Mouse (Mus musculus) hindbrain, embryonic 11.5 days (tissue): ENCODE measurements around the gene Zbtb42. TPM values are rescaled to one million over a fixed set of nuclear protein-coding genes. Genes with fewer than 3 reads are reported as not detected.
A peak's percentile ranks its signal among the peaks of the same experiment; 100 is the strongest.

Source experiments
- ATAC-seq: fragments of 200-750 bp; cut with Nextera tagmentation; 2 replicates; pipeline ENCODE4 v1.8.0; 2017; ENCODE audit warnings: mild to moderate bottlenecking, moderate TSS enrichment, moderate library complexity; ENCODE audit not compliant: low FRiP score
- DNase-seq: peaks from one replicate; pipeline ENCODE4 v3.0.0-alpha.2; 2015; ENCODE audit warnings: low spot score
- H3K27ac ChIP-seq: fragments of 300-500 bp; sonication (generic); 2 replicates; pipeline ENCODE4 v1.5.1; 2014; ENCODE audit warnings: mild to moderate bottlenecking, low read depth, low read length
- H3K27me3 ChIP-seq: fragments of 300-500 bp; sonication (generic); 2 replicates; pipeline ENCODE4 v1.6.1; 2014; ENCODE audit warnings: mild to moderate bottlenecking, low read length, moderate library complexity, mixed read lengths; ENCODE audit not compliant: control insufficient read depth, insufficient read depth
- H3K36me3 ChIP-seq: fragments of 300-500 bp; sonication (generic); 2 replicates; pipeline ENCODE4 v1.6.1; 2014; ENCODE audit warnings: mild to moderate bottlenecking, low read length, moderate library complexity, mixed read lengths; ENCODE audit not compliant: control insufficient read depth, insufficient read depth
- H3K4me1 ChIP-seq: fragments of 300-500 bp; sonication (generic); replicated peaks from 2 replicates; pipeline ENCODE4 v1.6.1; 2014; ENCODE audit warnings: low read length, mixed read lengths; ENCODE audit not compliant: control insufficient read depth, insufficient read depth
- H3K4me2 ChIP-seq: fragments of 300-500 bp; sonication (generic); replicated peaks from 2 replicates; pipeline ENCODE4 v1.6.1; 2014; ENCODE audit warnings: mild to moderate bottlenecking, low read depth, low read length
- H3K4me3 ChIP-seq: fragments of 300-500 bp; sonication (generic); 2 replicates; pipeline ENCODE4 v1.5.1; 2014; ENCODE audit warnings: low read depth, low read length
- H3K9ac ChIP-seq: fragments of 300-500 bp; sonication (generic); 2 replicates; pipeline ENCODE4 v1.6.1; 2014; ENCODE audit warnings: low read depth, low read length
- H3K9me3 ChIP-seq: fragments of 300-500 bp; sonication (generic); 2 replicates; pipeline ENCODE4 v1.6.1; 2016; ENCODE audit warnings: low read length; ENCODE audit not compliant: control insufficient read depth
- WGBS: fragments of 180-500 bp; shearing (Covaris S2); extraction: QIAGEN DNeasy Blood & Tissue Kit; methylation state at CpG from one replicate; pipeline ENCODE4 v1.1.7; 2014; 5-methylcytosine and 5-hydroxymethylcytosine counted together
- polyA plus RNA-seq: library from polyadenylated mRNA; unstranded; fragments of >200 nt; fragmentation: Nextera tagmentation; extraction: Ambion mirVana; gene quantifications from 2 replicates; pipeline ENCODE4 v1.2.1, GENCODE M21; 2014

Gene Zbtb42
- polyA plus RNA-seq, 1 experiment from 2014 or later, result 7.0 TPM

DNA sequence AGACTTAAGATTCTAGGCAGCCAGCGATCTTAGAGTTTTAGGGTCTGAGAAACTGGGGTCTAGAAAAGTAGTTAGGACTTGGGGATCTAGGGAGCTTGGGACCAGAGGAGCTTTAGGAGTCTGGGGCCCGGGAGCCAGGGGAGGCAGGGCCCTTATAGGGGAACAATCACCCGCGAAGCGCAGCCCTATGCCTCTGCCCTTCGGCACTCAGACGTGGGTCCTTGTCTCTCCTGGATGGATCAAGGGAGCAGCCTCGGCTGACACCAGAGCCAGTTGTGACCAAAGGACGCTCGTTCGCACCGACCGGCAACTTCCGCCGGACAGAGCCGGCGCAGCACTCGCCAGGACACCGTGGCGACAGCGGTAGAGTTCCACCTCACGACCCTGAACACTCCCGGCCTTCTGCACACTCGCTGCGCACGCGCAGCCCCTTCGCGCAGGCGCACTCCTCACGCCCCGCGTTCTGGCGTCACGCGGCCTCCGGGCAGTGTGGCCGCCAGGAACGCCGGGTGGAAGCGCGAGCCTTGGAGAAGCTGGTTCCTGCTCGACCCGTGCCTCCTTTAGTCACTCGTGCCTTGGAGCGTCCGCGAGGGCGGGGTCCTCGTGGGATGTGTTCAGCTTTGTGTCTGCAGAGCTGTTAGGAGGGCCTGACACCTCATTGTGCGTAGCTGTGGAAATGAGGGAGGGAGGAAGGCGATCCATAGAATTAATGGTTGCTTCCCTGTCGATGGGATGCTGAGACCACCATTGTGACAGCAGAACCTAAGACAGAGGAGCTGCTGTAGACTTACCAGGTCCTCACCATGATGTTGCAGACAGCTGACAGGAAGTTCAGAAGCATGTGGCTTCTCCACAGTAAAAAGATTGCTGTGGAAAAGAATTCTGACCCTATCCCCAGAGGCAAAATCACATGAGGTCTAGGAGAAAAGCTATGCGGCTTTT lies 14.8 kb downstream of the Zbtb42 start:
- peak overlapping the region; percentile 83 for H3K4me2 ChIP-seq
- H3K27ac ChIP-seq, result peak overlapping the region; percentile 79
- H3K4me3 ChIP-seq, result peak overlapping the region; percentile 62
- peak overlapping the region; percentile 88 for H3K9ac ChIP-seq
- WGBS, result 3% methylated on average over 54 of the region's 54 CpGs
- DNase-seq (peak; percentile 98), ATAC-seq (peak; percentile 96)
- H3K9me3 ChIP-seq, result no peaks in the 10 kb centered on the region
- H3K27me3 ChIP-seq, result no peaks in the 10 kb centered on the region; the same call in 1 of the 2 replicates
- peaks cover 3% of the 10 kb centered on the region; the same call in 1 of the 2 replicates for H3K4me1 ChIP-seq
- no peaks in the 10 kb centered on the region for H3K36me3 ChIP-seq

DNA sequence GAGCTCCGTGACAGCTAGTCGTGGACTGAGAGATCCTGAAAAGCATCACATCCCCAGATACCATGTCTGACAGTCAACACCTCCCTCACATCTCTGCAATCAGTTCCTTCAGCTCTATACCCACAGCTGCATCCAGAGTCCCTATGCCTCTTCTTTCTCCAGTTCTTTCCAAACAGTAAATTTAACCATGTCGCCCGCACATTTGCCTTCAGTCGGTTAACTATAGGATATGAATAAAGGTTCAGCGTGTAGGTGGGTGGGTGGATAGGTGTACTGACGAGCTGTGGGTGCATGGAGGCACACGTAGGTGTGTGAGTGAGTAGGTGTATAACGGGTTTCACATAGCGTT lies 15.5 kb downstream of the Zbtb42 start:
- Histone ChIP-seq H3K9me3 (no peaks in the 10 kb centered on the region), H3K4me3 (peak overlapping the region; percentile 62), H3K27me3 (no peaks in the 10 kb centered on the region; the same call in 1 of the 2 replicates), H3K36me3 (no peaks in the 10 kb centered on the region), H3K4me2 (peak overlapping the region; percentile 83), H3K9ac (peak overlapping the region; percentile 88), H3K27ac (peak overlapping the region; percentile 79), H3K4me1 (peaks cover 3% of the 10 kb centered on the region; the same call in 1 of the 2 replicates)
- DNase-seq, result no peak
- WGBS, result 84% methylated on average over 10 of the region's 10 CpGs
- ATAC-seq, result peak; percentile 10; the same call in 1 of the 2 replicates

DNA sequence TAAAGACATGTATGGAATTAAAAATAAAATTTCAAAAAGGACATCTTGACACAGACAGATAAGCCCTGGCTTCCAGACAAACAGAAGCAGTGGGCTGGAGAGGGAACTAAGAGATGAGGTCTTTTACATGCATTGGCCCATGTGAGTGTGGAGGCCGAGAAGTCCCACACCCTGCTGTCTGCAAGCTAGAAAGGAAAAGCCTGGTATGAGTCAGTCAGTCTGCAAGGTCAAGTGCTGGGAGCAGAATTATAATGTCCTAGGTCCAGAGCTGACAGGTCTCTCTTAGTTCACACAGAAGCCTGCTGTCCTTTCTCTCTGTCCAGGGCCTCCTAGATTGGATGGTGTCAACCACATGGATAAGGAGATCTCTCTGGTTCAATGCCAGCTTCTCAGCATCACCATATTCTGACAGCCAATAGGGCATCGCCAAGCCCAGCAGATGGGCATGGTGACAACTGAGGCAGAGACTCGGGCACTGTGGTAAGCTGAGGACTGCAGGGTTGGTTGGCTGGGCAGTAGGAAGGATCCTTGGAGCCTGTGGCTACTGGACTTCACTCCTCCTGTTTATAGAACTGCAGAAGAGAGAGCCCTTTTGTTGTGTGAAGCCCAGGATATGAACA lies 18.3 kb downstream of the Zbtb42 start:
- WGBS, result 83% methylated on average over 3 of the region's 3 CpGs
- Histone ChIP-seq H3K9me3 (no peaks in the 10 kb centered on the region), H3K4me1 (peaks cover 8% of the 10 kb centered on the region), H3K36me3 (no peaks in the 10 kb centered on the region), H3K4me3 (no peak overlapping the region), H3K4me2 (no peak overlapping the region), H3K27me3 (peaks cover 7% of the 10 kb centered on the region), H3K9ac (no peak overlapping the region), H3K27ac (no peak overlapping the region)
- ATAC-seq, result no peak
- DNase-seq, result no peak

DNA sequence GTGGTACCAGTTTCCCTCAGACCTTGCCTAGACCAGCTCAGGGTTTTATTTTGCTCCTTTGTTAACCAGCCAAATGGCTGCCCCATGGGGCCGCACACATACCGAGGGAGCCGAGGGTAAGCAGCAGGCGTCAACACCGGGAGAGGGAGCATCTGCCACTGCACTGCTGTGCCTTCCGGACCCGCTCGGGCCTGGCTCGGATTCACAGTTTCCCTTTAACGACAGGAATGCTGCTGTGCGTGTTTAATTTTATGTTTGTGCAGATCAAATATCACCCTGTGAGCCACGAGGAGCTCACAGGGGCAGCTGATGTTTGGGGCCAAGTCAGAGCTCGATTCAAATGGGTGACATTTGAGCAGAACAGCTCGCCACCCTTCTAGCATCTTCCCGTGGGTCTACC lies 21.9 kb downstream of the Zbtb42 start:
- Histone ChIP-seq H3K9ac (peak overlapping the region; percentile 11; the same call in 1 of the 2 replicates), H3K4me2 (peak overlapping the region; percentile 11; the same call in 1 of the 2 replicates), H3K4me3 (no peak overlapping the region), H3K36me3 (no peaks in the 10 kb centered on the region), H3K27ac (no peak overlapping the region), H3K4me1 (peaks cover 5% of the 10 kb centered on the region), H3K9me3 (no peaks in the 10 kb centered on the region), H3K27me3 (peaks cover 11% of the 10 kb centered on the region)
- 15% methylated on average over 15 of the region's 15 CpGs for WGBS
- DNase-seq (peak; percentile 34), ATAC-seq (no peak)

DNA sequence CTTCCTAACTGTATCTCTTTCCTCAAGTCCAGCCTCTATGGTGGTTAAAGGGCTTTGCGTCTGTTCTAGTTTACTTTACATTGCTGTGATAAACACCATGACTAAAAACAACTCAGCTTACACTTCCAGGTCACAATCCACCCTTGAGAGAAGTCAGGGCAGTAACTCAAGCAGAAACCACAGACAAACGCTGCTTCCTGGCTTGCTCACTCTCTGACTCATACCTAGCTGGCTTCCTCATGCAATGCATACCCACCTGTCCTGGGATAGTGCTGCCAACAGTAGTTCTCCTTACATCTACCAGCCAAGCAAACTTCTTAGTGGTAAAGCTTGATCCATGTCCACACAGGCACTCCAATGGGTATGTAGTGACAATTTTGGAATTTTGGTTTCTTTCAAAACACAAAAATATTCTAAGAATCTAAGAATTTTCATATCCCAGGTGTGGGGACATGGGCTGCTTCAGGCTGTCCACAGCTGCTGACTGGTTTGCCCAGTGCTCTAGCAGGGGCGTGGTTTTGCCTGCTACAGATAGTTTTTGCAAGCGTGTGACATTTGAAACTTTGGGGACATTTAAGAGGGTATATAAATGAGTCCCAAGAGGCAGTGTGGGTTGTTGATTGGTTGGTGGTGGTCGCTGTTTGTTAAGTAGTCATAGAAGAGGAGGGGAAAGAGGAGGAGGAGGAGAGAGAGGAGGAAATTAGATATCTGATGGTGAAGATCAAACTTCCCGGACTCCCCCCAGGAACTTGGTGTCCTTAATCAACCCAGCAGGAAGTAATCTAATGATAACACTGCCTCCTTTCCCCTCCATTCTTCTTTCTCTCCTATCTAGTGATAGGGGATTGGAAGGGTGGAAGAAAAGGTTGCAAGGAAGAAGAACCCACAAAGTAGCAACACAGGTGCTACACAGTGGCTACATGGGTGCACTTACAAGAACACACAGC lies 24.0 kb downstream of the Zbtb42 start:
- ATAC-seq (no peak), DNase-seq (no peak)
- 78% methylated on average over 6 of the region's 6 CpGs for WGBS
- Histone ChIP-seq H3K9ac (no peak overlapping the region), H3K27me3 (peaks cover 14% of the 10 kb centered on the region), H3K4me2 (no peak overlapping the region), H3K9me3 (no peaks in the 10 kb centered on the region), H3K4me3 (no peak overlapping the region), H3K27ac (no peak overlapping the region), H3K36me3 (no peaks in the 10 kb centered on the region), H3K4me1 (peaks cover 5% of the 10 kb centered on the region)

DNA sequence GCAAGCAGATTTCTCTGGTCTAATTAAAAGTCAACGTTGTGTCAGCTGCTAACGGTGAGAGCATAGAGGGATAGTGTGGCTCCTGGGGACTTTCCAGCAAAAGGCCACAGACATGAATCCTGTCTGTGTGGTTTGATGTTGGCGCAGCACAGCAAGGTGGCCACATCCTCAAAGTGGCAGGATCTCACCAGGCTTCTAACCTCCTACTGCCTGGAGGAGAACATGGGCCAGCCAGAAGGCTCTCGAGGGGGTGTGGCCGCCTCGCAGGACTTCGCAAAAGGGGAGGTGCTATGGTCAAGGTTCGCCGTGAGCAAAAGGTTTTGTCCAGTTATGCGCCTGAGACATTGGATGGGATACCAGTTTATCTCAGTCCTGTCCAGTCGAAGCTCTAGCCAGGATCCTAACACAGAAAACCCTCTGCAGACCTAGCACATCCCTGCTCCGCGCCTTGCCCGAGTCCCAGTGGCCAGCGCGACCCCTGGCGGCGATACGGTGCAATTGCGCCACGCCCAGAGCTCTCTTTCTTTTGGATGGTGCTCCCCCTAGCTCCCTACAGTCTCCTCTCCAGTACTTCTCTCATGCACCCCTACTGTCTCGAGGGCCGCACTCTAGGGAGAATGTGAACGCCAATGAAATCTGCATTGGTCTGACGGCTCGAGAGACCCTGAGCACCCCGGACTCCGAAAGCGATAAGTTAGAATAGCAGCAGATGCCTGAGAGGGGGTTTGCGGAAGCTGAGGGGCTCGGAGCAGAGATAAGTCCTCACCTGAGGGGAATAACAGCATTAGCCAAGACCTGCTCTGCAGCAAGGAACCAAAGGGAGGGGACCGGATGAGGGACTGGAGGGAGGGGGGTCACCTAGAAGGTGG lies 28.3 kb downstream of the Zbtb42 start:
- Histone ChIP-seq H3K27ac (no peak overlapping the region), H3K4me3 (no peak overlapping the region), H3K9ac (no peak overlapping the region), H3K36me3 (no peaks in the 10 kb centered on the region), H3K9me3 (no peaks in the 10 kb centered on the region), H3K4me1 (no peaks in the 10 kb centered on the region; the same call in 1 of the 2 replicates), H3K4me2 (peak overlapping the region; percentile 20), H3K27me3 (peaks cover 8% of the 10 kb centered on the region; the same call in 1 of the 2 replicates)
- DNase-seq (peak; percentile 92), ATAC-seq (peak; percentile 86)
- WGBS, result 15% methylated on average over 32 of the region's 32 CpGs

DNA sequence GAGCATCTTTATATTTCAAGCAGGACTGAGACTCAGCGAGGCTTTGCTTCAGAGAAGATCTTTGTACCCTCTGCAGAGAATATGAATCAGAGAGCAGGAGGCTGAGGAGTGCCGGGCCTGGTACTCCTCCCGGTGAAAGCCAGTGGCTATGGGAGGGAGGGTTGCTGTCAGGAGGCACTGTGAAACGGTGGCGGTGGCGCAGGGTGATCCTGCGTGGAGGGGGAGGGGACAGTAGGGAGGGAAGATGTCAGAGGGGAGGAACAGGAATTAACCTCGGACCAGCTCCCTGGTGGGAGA lies 28.9 kb downstream of the Zbtb42 start:
- Histone ChIP-seq H3K27ac (no peak overlapping the region), H3K9ac (no peak overlapping the region), H3K4me1 (no peaks in the 10 kb centered on the region; the same call in 1 of the 2 replicates), H3K27me3 (peaks cover 4% of the 10 kb centered on the region; the same call in 1 of the 2 replicates), H3K4me3 (no peak overlapping the region), H3K36me3 (no peaks in the 10 kb centered on the region), H3K4me2 (no peak overlapping the region), H3K9me3 (no peaks in the 10 kb centered on the region)
- WGBS, result 25% methylated on average over 8 of the region's 8 CpGs
- DNase-seq, result no peak
- ATAC-seq, result peak; percentile 44; the same call in 1 of the 2 replicates
